Mouse (Mus musculus) left cerebral cortex, postnatal 4 days (tissue): Measurements from ENCODE around the gene Vmn1r222. TPM values are rescaled to one million over a fixed set of nuclear protein-coding genes. Genes with fewer than 3 reads are reported as not detected.
A peak's percentile ranks its signal among the peaks of the same experiment; 100 is the strongest.
"Not testable (repeated sequence)": the region's sequence is repeated elsewhere in the genome, so short reads cannot be mapped to it uniquely, and the experiment has no call there.

Experiments used
- DNase-seq: peaks from one replicate; pipeline ENCODE4 v3.0.0-alpha.2; 2022
- intact Hi-C: fragments of 180-260 bp; cut with DNase I; formaldehyde crosslinking; loops from one replicate; pipeline ENCODE4 v1.15.1; 2025
- total RNA-seq, 2 experiments: library from RNA; stranded (reverse); gene quantifications; 2 replicates each; pipeline ENCODE4 v1.2.3; 2021

Vmn1r222 gene
- not detected for total RNA-seq

GRCm38 (mm10) chr13:23235847-23236246, at the start of gene Vmn1r222:
TSS of gene Vmn1r222 (minus strand) at chr13:23235947.
- not testable (repeated sequence) for DNase-seq

GRCm38 (mm10) chr13:23285191-23285920, 49.6 kb upstream of the Vmn1r222 start:
- no peak for DNase-seq
- intact Hi-C loops: loop anchor here (10.0 kb wide), 1 partner anchor 1231 kb away; no protein-coding TSS in a partner anchor

More at GRCm38 (mm10) chr13:23235847-23236246, at the start of gene Vmn1r222:
- intact Hi-C loops: not testable (repeated sequence)

GRCm38 (mm10) chr13:23279992-23280391, 44.2 kb upstream of the Vmn1r222 start:
- intact Hi-C loops: loop anchor here (10.0 kb wide), 1 partner anchor 1225 kb away; no protein-coding TSS in a partner anchor
- DNase-seq: no peak

GRCm38 (mm10) chr13:23279576-23279975, 43.8 kb upstream of the Vmn1r222 start:
- DNase-seq: no peak
- intact Hi-C loops: no loop called here

- intact Hi-C loops: no loop called here
- peak; percentile 34 for DNase-seq
Observed at GRCm38 (mm10) chr13:23270321-23271101, 34.8 kb upstream of the Vmn1r222 start.

GRCm38 (mm10) chr13:23269681-23270080, 33.9 kb upstream of the Vmn1r222 start:
- DNase-seq: no peak
- intact Hi-C loops: no loop called here

GRCm38 (mm10) chr13:23269127-23269526, 33.4 kb upstream of the Vmn1r222 start:
- intact Hi-C loops, DNase-seq: not testable (repeated sequence)

GRCm38 (mm10) chr13:23268606-23269005, 32.9 kb upstream of the Vmn1r222 start:
- intact Hi-C loops, DNase-seq: not testable (repeated sequence)

GRCm38 (mm10) chr13:23258546-23259048, 22.9 kb upstream of the Vmn1r222 start:
- intact Hi-C loops: no loop called here
- DNase-seq: no peak

- DNase-seq, intact Hi-C loops: not testable (repeated sequence)
Observed at GRCm38 (mm10) chr13:23246834-23247233, 11.1 kb upstream of the Vmn1r222 start, which contains the start of gene Vmn1r223. TSS of gene Vmn1r223 (plus strand) at chr13:23247134.

GRCm38 (mm10) chr13:23213827-23214226, 21.9 kb downstream of the Vmn1r222 start, which contains the start of gene Vmn1r221:
TSS of gene Vmn1r221 (plus strand) at chr13:23214127.
- intact Hi-C loops, DNase-seq: not testable (repeated sequence)

GRCm38 (mm10) chr13:23203885-23204284, 31.9 kb downstream of the Vmn1r222 start:
- intact Hi-C loops, DNase-seq: not testable (repeated sequence)

GRCm38 (mm10) chr13:23187875-23188274, 47.9 kb downstream of the Vmn1r222 start, which contains the start of gene Vmn1r220:
TSS of gene Vmn1r220 (minus strand) at chr13:23187975.
- intact Hi-C loops: no loop called here
- no peak for DNase-seq

Other genes starting within 250 kb of the Vmn1r222 start
- gene Vmn1r213, start 228.3 kb downstream of the Vmn1r222 start, total RNA-seq: not detected
- not detected for gene Vmn1r214, start 205.5 kb downstream of the Vmn1r222 start, total RNA-seq
- not detected for gene Vmn1r215, start 167.9 kb downstream of the Vmn1r222 start, total RNA-seq
- not detected for gene Vmn1r217, start 117.7 kb downstream of the Vmn1r222 start, total RNA-seq
- not detected for gene Vmn1r218, start 102.8 kb downstream of the Vmn1r222 start, total RNA-seq
- gene Vmn1r219, start 76.6 kb downstream of the Vmn1r222 start, total RNA-seq: not detected
- not detected for gene Vmn1r220, start 48.0 kb downstream of the Vmn1r222 start, total RNA-seq
- not detected for gene Vmn1r221, start 21.8 kb downstream of the Vmn1r222 start, total RNA-seq
- gene Vmn1r223, start 11.2 kb upstream of the Vmn1r222 start, total RNA-seq: not detected
- gene Zfp322a, start 133.3 kb upstream of the Vmn1r222 start, total RNA-seq: 10 to 100 TPM; 42.6 to 49.5 TPM
- gene Abt1, start 187.9 kb upstream of the Vmn1r222 start, total RNA-seq: 1 to 10 TPM; 5.6 to 6.1 TPM
- not detected for gene Btn1a1, start 230.0 kb upstream of the Vmn1r222 start, total RNA-seq